Mouse (Mus musculus): ENCODE measurements around the gene Cldn13.
"Not testable (repeated sequence)": the region's sequence is repeated elsewhere in the genome, so short reads cannot be mapped to it uniquely, and the experiment has no call there.

Cldn13 gene

DNA sequence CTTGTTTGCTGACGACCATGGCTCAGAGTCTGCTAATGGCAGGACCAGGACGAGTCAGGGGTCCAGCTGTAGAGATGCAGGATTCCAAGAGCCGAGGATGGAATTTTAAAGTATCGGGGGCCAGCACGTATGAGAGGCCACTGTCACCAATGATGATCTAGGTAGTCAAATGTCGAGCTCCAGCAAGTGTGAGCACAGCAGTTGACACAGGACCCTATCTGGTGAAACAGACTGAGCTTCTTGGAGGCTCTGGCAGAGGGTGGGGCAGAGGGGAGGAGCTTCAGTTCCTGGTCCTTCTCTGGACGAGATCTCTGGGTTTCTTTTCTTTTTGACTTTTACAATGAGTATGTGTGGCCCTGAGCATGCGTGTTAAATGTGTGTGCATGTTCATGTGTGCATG lies at the start of gene Cldn13:
TSS of gene Cldn13 (minus strand) at position 216 of the 400 bp plus-strand sequence.
- DNase-seq (ENCODE audit: low read depth, low spot score), result no peak

DNA sequence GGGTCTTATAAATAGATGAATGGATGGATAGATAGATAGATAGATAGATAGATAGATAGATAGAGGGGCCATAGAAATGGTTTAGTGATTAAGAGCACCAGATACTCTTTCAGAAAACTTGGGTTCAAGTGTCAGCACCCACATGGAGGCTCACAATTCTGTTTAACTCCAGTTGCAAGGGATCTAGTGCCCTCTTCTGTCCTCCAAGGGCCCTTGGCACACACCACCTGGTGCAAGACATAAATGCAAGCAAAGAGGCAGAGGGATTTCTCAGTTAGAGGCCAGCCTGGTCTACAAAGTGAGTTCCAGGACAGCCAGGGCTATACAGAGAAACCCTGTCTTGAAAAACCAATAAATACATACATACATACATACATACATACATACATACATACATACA lies 49.3 kb upstream of the Cldn13 start:
- not testable (repeated sequence) for DNase-seq (ENCODE audit: low read depth, low spot score)

DNA sequence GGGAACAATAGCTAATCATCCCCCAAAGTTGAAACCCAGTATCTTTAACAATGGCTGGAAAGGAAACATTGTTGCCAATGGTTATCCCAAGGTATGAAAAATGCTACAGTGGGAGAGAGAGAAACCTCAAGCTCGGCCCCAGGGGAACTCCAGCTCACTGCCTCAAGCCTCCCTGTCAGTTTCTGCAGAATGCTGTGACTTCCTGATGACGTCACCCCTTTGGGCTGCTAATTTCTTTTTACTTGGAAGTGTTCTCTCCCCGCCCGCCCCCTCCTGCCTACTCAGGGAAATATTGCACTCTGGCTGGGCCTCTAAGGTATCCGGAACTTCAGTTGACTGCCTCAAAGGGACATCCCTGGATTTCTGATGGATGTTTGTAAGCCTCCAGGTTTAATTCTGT lies 48.2 kb upstream of the Cldn13 start:
- no peak for DNase-seq (ENCODE audit: low read depth, low spot score)

DNA sequence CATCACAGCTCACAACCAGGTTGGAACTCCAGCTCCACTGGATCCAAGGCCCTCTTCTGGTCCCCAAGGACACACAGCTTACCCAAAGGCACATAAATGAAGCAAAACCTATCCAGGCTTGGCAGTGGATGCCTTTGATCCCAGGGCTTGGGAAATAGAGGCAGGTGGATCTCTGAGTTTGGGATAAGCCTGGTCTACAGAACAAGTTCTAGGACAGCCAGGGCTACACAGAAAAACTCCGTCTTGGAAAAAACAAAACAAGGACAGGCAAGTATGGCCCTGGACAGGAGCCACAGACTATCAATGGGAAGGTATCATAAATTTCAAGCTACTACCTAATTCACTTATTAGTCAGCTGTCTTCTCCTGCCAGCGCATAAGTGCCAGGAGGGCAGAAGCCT lies 46.2 kb upstream of the Cldn13 start:
- DNase-seq (ENCODE audit: low read depth, low spot score), result no peak

DNA sequence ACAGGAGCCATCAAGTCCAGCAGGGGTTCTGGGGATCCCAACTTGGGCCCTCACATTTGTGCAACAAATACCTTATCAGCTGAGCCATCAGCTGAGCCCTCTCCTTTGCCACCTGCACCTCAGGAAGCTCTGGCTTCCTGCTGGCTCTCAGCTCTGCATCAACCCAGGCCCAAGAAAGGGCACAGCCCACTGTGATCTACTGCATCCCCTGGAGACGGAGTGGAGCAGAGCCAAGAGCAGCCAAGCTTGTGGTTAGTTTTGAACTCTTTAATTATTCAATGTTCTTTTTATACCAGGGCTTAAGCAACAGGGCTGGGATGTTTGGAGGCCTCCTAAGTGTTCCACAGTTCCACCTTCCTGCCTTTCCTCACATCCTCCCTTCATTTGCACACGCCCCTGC lies 45.1 kb upstream of the Cldn13 start:
- DNase-seq (ENCODE audit: low read depth, low spot score), result no peak

DNA sequence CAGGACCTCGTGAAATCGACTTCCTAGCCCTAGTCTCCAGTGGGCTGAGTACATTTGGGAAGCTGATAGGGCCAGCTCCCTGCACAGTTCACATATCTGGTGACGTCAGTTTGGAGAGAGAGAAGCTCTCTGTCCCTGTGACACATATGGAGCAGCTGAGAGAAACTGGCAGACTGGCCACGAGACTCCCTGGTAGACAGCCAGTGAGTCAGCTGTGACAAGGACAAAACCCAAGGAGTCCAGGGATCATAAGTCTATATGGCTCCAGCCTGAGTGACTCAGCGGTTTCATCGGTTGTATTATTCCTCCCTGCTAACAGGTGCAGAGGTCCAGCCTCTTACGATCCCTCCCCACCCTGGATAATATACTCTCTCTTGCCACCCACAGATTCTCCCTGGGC lies 43.8 kb upstream of the Cldn13 start:
- no peak for DNase-seq (ENCODE audit: low read depth, low spot score)

DNA sequence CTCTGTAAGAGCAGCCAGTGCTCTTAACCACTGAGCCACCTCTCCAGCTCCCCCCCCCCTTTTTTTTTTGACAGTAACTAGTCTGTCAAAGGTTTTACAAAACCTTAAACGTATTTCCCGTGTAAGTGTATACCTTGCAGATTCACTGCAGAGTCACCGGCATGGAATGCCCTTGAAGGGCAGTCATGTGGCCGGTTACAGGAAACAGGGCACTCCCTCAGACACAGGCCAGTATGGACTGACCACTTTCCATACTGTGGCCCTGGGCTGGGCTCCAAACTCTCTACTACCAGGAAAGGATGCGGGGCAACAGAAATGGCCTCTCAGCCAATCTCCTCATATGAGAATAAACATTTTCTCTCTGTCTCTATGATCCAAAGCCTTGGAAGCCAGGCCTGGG lies 40.2 kb upstream of the Cldn13 start:
- DNase-seq (ENCODE audit: low read depth, low spot score), result no peak

DNA sequence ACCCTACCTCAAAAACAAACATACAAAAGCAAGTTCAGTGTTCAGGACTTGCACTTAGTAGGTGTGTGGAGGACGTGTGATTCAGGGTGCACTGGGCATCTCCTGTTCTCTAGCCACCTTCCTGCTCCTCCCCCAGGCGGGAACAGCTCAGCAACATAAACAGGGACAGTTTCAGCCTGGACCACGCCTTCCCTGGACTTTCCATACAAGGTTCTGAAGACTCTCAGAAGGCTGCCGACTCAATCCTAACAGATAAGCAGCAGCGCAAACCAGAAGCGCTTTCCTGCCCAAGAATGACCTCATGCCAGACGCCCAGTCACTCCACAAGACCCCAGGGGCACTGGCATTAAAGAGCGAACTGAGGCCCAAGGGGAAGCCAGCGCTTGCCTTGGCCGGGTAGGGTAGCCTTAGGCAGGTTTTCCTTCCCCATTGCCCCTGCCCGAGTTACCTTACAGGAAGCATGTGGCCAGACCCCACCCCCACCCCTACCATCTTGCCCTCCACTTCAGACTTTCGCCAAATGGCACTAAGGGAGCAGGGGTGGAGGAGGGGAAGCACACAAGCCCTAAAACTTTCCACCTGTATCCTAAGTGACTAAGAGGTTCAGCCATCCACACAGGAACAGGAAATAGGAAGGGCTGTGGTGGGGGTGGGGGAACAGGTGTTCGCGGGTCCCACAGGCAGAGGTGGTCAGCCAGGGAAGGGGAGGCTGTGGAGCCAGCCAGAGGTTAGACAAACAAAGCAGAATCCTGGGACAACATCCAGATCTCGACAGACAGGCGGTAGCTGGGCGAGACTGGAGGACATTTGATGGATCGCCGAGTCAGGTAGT lies 35.9 kb upstream of the Cldn13 start:
- DNase-seq (ENCODE audit: low read depth, low spot score), result no peak

DNA sequence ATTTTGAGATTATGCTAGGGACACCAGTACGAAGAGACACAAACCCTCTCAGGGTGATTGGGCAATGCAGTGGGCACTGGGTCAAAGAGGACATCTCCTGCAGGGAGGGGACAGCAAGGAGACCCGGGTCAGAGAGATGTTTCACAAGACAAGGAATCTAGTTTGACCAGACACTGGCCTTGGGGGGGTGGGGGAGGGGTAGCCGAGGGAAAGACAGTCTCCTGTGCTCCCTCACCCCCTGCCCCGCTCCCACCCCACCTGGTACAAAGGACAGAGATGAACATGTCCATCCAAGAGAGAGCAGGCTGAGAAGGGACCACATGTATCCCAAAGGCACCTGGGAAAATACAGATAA lies 32.7 kb upstream of the Cldn13 start:
- DNase-seq (ENCODE audit: low read depth, low spot score), result no peak

DNA sequence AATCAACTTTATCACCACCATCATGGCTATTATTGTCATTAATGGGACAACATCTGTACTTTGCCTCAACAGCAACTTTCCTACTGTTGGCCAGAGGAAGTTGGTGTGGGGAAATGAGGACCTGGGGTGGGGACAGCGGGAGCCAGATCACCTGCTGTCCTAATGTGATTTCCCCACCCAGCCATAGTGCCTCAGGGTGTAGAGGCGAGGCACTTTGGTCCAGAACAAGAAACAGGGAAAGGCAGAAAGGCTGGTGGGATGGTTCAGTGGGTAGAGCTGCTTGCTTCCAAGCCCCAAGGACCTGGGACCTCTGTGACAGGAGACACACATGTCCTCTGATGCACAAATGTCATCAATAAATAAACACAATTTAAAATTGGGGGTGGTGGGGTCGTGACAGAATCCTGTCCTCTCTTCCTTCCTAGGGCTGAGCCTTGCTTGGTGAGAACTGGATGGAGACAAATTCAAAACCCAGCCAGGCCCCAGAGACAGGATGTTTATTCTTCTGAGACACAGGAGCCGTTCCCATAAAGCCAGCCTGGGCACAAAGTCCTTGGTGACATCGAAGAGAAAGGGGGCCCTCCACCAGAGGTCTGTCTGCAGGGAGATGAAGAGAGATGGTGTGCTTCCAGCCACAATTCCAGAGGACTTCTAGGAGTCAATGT lies 32.2 kb upstream of the Cldn13 start:
- DNase-seq (ENCODE audit: low read depth, low spot score), result no peak

DNA sequence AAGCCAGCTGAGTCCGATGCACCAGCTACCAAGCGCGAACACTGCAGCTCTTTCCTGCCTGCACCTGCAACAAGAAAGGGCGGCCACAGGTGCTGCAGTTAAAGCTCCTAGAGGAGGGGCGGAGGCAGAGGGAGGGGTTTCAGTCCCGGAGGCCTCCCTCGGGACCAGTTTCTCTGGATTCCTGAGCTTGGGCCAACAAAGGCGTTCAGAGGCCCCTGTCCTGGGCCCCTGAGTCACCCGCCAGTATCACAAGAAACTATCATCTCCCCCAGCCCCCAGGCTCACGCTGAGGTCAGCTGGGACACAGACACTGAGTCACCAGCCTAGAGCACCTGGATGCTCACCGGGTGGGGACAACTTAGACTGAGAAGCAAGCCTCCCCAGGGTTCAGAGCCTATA lies 31.5 kb upstream of the Cldn13 start, which contains the start of gene Cldn4:
TSS of gene Cldn4 (minus strand) at position 78 of the 399 bp plus-strand sequence.
- no peak for DNase-seq (ENCODE audit: low read depth, low spot score)

DNA sequence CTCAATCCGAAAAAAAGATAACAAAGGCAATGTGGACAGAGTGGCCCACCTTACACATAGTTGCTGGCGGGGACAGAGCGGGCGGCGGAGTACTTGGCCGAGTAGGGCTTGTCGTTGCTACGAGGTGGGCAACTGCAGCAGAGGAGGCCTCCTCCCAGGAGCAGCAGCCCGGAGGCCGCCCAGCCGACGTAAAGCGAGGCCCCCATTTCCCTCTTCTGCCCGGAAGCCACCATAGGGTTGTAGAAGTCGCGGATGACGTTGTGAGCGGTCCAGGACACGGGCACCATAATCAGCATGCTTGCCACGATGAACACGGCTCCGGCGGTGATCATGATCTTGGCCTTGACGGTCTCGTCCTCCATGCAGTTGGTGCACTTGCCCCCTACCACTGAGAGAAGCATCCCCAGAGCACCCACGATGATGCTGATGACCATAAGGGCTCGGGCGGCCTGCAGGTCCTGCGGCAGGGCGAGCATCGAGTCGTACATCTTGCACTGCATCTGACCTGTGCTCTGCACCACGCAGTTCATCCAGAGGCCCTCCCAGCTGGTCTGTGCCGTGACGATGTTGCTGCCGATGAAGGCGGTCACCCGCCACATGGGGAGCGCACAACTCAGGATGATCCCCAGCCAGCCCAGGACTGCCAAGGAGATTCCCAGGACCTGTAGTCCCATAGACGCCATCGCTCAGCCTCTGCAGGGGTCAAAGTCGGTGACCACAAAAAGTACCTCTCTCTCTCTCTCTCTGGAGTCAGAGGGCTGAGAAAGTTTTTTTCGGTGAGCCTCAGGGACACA lies 30.9 kb upstream of the Cldn13 start:
- DNase-seq (ENCODE audit: low read depth, low spot score), result no peak

DNA sequence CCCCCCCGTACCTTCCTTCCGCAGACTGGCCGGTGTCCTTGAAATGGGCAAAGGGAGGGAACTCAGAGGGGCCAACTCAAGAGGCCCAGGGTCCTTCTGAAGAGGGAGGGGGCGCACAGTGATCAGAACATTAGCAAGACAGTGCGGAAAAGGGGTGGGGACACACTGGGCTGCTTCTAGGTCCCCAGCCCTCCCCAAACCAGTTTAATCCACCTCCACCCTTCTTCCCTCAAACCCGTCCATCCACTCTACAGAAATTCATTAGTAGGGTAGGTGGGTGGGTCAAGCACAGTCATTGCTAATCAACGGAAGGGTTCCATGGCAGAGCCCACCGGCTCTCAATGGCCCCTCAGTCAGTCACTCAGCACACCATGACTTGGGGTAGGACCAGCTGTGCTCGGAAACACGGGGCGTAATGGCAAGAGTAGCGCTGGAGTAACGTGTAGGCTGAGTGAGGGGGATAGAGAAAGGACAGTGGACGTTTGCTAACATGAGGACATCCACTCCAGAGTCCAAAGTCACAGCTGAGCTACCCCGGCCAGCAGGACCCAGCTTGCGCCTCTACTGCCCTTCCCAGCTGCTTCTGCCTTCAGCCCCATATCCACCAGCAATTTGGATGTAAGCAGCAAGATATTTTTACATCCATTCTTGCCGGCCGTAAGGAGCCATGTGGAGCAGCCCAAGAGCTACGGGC lies 30.1 kb upstream of the Cldn13 start:
- DNase-seq (ENCODE audit: low read depth, low spot score), result no peak

DNA sequence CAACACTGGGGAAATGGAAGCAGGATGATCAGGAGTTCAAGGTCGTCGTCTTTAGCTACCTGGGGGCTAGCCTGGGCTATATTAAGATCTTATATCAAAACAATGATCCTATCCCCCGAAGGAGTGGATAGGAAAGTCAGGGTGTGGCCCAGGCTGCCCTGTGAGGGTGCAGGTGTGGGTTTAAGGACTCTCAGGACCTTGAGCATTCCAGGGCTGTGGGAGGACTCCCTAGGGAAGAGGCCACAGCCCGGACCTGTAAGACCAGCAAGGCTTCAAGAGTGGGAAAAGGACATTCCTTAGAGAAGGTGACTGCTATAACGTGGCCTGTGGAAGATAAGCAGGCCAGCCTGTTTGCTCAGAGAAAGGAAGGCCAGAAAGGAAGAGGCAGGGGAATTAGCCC lies 28.9 kb upstream of the Cldn13 start:
- no peak for DNase-seq (ENCODE audit: low read depth, low spot score)

DNA sequence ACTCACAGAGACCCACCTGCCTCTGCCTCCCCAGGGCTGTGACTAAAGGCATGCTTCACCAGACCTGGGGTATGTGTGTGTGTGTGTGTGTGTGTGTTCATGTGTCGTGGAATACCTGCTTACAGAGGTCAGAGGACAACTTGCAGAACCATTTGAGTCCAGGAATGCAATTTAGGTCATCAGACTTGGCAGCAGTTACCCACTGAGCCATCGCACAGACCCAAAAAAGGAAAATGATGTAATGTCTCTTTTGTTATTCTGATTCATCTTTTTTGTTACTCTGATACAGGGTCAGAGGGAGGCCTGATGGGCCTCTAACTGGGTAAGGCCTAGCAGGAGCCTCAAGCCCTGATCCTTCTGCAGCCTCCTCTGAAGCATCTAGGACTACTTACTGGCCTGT lies 27.4 kb upstream of the Cldn13 start:
- DNase-seq (ENCODE audit: low read depth, low spot score), result no peak

DNA sequence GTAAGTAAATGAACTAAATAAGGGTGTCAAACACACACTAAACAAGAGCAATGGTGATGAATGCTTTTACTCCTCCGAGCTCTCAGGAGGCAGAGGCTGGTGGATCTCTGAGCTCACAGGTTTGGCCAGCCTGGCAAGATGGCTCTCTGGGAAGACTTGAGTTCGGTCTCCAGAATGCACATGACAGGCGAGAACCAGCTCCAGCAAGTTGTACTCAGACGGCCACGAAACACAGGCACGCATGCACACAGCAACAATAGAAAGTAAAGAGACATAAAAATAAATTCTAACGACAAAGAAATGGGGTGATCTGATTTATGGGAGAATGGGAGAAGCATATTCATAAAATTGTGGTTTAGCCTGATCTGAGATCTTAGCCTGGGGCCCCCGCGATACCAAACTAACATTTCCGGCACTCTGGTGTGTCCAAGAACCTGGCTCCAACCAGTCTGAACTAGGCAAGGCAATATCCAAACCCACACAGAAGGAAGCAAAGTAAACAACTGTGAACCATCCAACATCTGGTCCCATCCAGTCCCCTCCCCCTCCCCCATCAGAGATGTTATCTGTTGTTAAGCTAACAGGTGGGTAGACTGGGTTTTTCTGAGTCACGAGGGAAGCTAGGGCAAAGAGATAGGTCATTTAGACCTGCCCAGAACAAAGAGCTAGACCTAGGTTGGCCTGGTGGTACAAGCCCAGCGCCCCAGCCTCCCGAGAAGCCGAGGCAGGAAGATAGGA lies 26.3 kb upstream of the Cldn13 start:
- no peak for DNase-seq (ENCODE audit: low read depth, low spot score)

DNA sequence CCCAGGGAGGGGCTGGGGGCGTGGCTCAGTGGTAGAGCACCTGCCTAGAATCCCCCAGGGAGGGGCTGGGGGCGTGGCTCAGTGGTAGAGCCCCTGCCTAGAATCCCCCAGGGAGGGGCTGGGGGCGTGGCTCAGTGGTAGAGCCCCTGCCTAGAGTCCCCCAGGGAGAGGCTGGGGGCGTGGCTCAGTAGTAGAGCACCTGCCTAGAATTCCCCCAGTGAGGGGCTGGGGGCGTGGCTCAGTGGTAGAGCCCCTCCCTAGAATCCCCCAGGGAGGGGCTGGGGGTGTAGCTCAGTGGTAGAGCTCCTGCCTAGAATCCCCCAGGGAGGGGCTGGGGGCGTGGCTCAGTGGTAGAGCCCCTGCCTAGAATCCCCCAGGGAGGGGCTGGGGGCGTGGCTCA lies 24.2 kb upstream of the Cldn13 start:
- not testable (repeated sequence) for DNase-seq (ENCODE audit: low read depth, low spot score)

DNA sequence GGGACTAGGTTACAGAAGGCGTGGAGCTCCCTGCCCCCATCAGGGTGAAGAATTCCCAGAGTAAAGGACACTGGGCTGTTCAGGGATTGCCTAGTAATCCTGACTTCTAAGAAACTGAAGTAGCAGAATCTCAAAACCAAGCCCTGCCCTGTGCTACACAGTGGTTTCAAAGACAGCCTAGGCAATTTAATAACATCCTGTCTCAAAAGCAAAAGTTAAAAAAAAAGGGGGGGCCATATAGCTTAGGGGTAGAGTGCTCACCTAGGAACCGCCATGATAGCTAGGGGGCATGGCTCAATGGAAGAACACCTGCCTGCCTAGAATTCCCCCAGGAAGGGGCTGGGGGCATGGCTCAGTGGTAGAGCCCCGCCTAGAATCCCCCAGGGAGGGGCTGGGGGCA lies 23.7 kb upstream of the Cldn13 start:
- DNase-seq (ENCODE audit: low read depth, low spot score), result no peak

DNA sequence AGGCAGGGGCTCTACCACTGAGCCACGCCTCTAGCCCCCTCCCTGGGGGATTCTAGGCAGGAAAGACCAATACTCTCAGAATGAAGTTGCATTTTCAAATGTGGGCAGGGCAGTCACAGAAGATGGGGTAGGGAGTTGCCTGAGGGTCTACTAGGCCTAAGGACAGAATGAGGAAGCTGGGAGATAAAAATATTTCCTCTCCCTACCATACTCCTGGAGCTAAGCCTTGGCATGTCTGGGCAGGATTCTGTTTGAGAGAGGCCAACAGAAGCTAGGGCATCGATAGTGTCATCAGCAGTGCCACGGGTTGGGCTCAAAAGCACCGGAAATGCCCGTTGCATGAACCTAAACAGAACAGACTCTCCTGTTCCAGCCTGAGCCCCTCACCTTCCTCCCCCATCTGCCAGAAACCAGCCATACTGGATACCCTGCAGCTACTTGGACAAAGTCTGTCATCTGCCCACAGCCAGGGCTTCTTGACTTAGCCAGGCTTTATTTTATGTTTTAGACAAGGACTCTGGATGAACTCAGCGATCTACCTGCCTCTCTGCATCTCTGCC lies 21.4 kb upstream of the Cldn13 start:
- DNase-seq (ENCODE audit: low read depth, low spot score), result no peak

DNA sequence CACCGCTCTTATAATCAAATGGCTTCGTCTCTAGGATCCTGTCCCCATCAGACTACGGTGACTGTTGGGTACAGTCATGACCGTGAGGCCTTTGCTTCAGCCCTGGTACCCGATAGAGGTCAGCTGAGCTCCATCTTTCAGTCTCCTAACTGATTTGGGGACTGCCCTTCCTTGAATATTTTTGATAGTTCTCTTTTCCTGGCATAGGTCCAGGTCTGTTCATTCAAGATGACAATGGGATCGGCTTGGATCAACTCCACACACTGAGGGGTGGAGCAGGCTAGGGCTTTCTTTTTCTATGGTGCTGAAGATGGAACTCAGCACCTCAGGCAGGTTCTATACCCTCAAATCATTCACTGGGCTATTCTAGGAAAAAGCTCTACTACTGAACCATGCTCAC lies 20.7 kb upstream of the Cldn13 start:
- DNase-seq (ENCODE audit: low read depth, low spot score), result no peak

DNA sequence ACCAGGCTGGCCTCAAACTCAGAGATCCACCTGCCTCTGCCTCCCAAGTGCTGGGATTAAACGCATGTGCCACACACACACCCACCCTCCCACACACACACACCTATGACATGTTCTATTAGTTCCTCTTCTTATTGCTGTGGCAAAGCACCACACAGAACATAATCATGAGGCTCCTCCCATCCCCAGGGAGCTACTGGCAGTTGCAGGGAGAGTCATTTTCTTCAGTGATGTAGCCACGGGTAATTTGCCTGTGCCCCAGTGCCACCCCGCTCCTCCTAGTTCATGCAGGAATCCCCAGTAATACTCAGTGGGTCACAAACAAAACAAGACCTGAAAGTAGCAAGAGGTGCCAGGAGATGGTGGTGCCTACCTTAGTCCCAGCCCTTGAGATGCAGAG lies 19.3 kb upstream of the Cldn13 start:
- no peak for DNase-seq (ENCODE audit: low read depth, low spot score)
